Mouse (Mus musculus) C3H10T1/2 (cell line): Measurements from ENCODE around the gene Esrrb. TPM values are rescaled to one million over a fixed set of nuclear protein-coding genes. Genes with fewer than 3 reads are reported as not detected.

Source experiments
- polyA plus RNA-seq, 2 experiments: library from polyadenylated mRNA; unstranded; fragments of >200 nt; fragmentation: generic; extraction: Trizol; gene quantifications; one replicate each; pipeline ENCODE4 v1.2.1; 2012; ENCODE audit warnings: missing spikeins in 2 of 2

Gene Esrrb
- polyA plus RNA-seq = not detected

GRCm38 (mm10) chr12:86360696-86361631 is at the start of gene Esrrb:
Gene Esrrb (plus strand): TSS chr12:86361117.

Other genes starting within 250 kb of the Esrrb start
- 1 to 10 TPM in 1 of 2 experiments, under 1 TPM in 1; 0.92 to 5.6 TPM for gene Gpatch2l, start 119.3 kb upstream of the Esrrb start, polyA plus RNA-seq